Mouse (Mus musculus): ENCODE measurements at regions not wholly inside any gene's neighbourhood (a gene's known extent, or its start where the extent isn't known, plus 50 kb on each side); places are given as distances from the start of the nearest gene placed in this dataset.

DNA sequence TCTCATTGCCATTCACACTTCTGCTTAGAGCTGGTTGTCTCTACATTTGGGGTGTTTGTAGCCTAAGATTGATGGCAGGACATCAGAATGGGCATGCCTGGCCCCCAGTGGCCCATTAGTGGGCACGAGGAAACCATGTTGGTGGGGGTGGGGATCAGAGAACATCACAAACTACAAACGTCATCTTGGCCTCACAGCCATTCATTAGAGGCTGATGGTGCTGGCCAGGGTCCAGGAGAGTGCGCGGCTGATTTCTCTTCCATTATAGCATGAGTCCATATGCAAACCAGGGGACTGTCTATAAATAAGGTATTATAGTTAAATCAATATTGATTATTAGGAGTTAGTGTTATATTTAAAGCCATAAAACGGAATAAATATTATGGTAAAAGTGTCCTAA, 67.9 kb downstream of the 3100002H09Rik start:
- no peak for DNase-seq

DNA sequence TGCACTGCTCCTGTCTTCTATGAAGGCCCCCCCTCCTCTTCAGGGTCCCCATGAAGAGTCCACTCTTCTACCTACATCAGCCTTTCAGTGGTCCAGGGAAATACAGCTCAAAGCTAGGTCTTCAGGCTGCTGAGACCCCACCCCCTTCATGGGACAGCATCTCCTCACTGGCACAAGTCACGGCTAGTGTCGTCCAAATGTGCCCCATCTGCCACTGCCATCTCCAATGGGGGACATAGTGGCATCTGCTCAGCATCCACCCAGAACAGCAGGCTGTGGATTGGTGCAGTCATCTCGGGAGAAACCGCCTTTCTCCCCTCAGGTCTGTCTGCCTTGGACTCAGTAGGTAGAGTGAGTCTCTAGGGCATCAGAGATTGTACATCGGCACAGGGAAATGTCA, 72.1 kb downstream of the 3100002H09Rik start:
- no peak for DNase-seq

DNA sequence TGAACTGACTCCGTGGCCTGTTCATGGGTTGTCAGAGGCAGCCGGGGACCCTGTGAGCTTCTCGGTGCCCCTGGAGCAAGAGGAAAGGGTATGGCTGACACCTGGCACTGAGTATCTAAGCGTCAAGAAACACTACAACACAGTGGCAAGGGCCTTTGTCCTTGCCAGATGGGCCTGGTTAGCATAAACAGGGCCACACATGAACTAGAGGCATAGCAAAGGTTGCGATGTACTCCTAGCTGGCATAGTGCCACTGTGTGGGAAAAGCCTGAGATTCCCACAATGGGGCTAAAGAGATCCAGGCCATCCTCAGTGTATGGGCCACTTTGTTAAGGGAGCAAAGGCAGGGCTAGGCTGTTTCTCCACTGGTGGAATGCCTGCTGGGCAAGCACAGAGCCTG, 72.9 kb downstream of the 3100002H09Rik start:
- no peak for DNase-seq

DNA sequence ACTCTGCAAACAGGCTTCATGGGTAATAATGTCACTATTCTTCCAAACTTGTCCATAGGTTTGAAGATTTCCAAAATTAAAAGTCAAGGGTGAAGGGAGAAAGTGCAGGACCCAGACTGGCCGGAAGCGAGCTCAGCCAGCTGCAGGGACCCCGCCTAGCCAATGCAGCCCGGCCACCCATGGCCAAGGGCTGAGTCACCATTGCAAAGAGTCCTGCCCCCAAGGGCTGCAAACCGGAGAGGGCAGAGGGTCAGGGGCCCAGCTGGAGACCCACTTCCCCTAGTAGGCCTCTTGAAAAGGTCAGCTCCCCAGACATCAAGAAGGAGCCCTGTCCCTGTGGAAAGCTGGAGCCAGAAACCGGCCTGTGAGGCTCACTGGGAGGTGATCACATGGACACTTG, 77.0 kb downstream of the 3100002H09Rik start:
- no peak for DNase-seq

DNA sequence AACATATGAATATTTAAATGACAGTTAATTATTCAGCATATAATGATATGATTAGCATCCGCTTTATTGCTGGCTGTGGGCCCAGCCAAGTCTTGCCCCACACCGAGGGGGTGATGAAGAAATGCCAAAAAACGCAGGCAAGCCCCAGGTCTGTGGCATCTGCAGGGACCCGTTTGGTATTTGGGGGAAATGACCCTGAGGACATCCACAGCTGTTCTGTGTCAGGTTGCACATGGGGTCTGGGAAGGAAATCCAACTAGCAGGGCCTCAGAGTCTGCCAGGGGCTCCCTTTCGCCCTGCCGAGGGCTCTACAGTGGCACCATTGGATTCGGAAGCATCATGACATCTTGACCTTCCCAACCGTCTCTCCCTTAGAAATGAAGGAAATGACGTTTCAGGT, 80.0 kb downstream of the 3100002H09Rik start:
- DNase-seq = no peak

DNA sequence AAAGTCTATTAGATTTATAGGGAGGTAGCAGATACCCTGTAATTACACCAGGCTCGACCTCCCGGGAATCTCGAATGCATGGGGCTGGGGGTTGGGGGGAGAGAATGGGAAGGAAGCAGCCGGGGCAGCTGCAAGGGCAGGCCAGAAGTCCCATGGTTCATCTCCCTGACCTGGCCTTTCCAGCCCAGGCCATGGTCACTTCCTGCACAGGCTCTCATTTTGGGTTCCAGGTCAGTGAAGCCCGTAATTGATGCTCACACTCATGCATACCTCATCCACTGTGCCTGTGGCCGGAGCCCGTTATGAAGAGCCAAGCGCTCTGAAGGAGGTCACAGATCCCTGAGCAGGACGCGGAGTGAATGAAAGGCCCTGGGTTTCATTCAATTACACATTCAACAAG, 83.8 kb downstream of the 3100002H09Rik start:
- DNase-seq = no peak

DNA sequence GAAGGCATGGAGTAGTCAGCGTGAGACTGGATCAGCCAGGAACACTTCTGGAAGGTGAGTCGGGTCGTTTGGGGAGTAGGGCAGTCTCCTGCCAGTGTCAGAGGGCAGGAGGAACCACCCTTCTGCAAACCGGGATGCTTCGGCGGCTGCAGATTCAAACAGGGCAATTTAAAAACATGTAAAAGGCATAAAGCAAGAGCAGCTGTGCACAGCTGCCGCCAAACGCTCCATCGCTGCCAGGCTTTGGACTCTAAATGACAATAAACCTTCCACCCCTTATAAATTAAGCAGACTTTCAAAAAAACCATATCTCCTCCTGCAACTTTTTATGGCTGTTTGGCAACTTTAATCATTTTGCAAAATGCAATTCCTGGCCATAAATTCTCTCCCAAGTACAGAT, 84.2 kb downstream of the 3100002H09Rik start:
- no peak for DNase-seq

DNA sequence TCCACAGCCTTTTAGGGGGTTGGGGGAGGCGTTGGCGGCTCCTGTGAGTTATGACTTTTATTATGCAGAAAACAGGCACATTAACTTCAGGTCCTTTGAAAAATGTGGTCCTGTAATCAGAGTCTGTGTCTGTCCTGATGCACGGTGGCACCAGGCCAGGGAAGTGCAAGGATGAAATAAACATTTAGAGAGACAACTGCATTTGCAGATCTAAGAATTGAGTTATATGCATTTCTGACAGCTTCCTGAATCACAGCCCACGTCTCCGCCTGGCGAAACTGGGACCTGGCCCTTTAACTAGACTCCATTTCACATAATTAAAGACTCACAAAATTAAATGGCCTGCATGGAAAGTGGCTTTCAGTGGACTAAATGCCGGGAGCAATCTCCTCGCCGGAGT, 90.3 kb downstream of the 3100002H09Rik start:
- DNase-seq = no peak

DNA sequence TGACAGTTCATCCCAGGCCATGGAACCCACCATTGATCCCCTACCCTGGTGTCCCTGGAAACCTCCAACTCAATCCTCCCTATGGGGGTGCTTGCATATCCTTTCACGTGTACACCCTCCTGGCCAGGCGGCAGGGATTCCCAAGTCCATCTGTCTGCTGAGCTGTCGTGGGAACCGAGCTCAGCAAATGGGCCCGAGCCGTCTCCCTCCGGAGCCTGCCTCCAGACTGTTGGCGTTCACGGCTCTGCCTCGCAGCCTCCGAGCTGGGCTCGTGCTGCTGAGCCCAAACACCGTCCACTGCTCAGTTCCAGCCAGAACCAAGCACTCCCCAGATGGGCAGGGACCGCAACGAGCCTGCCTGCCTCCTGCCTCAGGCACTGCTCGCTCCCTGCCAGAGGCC, 98.8 kb downstream of the 3100002H09Rik start:
- peak; percentile 54 for DNase-seq

DNA sequence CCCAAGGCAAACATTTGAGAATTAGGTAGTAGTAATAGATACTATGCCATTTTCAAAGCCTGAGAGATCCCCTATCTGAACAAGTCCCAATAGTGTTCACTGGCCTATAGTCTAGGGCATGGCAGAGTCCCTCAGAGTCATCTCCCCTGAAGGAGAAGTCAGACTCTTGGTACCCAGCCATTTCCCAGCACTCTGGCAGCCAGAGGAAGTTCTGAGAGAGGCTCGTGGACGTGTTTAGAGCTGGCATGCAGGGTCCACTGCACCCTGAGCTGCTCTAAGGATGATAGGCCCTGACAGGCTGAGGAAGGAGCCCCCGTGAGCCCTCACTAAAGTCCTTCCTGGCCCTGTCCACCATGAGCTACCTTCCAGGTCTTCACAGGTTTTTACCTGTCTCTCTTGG, 99.8 kb downstream of the 3100002H09Rik start:
- DNase-seq = no peak

DNA sequence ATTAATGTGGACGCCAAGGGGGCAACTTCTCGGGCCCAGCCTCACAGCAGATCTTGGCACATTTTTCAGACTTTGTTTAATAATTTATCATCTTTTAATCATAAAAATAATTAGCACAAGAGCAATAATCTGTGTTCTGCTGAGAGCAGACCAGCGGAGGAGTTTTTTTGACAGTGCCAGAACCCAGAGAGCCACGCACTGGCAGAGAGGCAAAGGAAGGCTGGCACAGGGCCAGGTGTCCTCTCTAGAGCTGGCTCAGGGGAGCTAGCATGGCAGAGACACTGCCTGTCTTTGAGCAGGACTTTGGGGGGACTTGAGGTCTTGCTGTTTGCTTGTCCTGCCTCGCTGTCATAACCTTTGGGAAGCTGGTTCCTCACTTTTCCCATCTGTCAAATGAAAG, 100.9 kb downstream of the 3100002H09Rik start:
- peak; percentile 72 for DNase-seq

DNA sequence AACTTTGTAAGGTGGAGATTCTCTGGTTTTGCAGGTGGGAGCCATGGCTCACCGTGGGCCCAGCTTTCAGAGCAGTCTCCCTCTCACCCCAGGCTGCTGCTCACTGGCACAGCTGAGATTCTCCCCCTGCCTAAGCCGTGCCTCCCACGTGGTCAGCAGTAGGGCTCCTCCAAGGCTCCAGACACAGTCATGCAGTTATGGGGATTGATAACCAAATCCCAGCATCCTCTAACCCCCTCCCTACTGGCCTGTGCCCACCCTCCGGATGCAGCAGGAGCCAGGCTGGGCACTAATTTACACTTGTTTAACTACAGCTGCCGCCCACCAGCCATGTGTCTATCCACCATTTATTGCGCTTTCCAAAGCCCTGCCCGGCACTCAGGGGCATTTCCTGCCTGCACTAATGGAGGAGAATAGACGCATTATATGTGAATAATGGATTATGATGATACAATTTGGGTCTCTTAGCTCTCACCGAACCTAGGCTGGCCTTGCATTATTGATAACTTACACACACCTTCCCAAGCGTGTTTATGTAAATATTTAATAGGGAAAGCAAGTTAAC, 104.4 kb downstream of the 3100002H09Rik start:
- no peak for DNase-seq

DNA sequence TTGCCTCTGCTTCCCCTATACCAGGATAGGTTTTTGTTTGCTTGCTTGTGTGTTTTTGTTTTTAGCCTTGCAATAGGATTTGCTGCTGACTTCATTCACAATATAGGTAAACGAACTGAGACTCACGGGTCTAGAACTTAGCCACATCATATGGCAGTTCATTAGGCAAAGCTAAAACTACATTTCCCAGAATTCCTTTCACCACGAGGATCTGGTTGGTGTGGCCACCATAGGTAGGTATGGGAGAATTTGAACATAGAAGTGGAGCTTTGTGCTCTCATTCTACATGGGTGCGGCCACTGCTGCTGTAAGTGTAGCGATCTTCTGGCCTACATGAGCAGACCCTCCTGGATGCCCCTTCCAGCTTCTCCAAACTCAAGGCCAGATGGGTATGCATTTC, 108.8 kb downstream of the 3100002H09Rik start:
- no peak for DNase-seq

DNA sequence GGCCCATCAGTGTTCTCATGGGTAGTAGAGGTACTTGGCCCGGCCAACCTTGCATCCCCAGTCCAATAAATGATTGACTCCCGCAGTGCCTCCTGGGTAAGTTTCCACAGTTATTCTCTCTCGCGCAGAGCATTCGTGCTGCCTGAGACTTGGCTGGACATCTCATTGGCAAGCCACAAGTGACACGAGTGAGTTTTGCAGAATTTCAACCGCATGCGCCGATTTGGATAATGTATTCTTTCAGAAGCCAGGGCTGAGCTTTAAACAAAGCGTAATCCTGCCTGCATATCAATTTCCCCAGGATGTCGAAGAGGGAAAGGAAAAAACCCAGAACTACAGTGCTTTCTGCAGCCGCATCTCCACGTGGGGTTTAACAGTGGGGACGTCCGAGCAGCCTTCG, 112.6 kb downstream of the 3100002H09Rik start:
- DNase-seq = no peak

DNA sequence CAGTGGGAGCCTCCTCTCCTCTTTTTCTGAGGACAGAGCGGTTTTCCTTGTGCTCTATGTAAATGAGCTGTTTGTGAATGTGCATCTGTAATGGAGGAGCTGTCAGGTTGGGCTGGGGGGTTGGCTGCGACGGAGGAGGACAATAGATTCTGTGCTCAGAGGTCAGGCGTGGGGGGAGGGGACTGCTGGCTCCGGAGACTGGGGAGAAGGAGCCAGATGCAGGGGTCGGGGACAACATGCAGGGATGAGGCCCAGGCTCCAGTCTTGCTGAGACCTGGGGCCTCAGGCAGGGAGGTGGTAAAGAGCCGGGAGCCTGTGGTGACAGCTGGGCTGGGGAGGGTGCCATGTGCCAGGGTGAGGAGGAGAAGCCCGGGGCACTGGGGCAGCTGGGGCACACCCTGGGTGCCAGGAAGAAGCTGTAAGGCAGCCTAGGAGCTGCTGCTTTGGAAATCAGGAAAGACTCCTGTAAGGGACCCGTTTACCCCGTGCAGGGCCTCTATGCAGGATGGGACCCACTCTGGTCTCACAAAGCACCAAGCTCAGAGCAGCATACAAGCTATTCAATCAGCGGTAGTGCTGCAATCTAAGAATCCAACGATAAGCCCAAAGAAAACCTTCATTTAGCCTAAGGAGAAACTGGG, 124.5 kb downstream of the 3100002H09Rik start:
- DNase-seq = no peak

DNA sequence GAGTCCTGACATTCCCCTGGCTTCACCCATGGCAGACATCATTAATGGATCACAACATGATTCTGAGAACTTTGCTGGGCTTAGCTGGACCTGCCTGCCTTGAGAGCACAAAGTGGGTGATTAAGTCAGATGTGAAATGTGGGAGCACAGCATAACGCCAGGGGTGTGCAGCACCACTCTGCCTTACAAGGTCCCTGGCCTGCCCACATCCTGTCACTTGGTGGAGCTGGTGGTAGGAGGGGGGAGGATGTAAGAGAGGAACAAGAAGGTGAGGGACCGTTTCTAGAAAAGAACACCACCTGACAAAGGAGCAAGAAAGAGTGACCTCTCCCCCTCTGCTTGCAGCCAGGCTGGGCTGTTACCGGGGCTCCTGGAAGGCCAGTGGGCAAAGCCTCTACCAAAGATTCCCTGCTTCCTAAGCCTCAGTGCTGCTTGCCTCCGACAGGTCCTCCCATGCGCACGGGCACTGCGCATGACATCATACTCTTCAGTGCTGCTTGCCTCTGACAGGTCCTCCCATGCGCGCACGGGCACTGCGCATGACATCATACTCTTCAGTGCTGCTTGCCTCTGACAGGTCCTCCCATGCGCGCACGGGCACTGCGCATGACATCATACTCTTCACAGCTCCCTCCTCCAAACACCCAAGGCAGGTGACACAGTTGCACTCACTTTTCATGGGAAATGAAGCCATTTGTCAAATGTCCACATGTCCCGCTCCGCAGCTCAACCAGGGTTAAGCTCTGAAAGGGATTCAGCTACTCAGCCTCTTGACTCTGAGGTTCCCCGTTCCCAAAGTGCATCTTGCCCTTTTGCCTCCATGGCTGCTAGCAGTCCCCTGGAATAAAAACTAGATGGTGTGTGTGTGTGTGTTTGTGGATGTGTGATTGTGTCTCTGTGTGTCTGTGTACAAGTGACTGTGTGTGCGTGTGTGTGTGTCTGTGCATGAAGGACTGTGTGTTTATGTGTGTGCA, 125.7 kb downstream of the 3100002H09Rik start:
- no peak for DNase-seq

DNA sequence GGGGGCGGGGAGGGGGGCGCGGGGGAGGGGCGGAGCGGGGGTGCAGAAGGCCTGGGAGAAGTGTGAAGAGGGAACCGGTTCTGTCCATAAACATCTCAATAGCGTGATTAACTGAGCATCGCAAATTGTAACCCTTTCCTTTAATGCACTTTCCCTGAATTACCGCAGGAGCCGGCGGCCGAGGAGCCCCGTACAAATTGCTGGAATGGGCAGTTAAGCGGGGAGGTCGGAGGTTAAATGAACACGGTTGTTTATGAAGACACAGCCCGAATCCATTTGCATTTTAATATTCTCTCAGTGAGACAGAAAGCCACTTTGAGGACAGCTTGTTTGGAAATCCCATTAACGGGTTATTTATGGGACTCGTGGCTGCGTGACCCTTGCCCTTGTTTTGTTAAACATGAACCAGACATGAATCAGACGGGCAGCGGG, 132.7 kb downstream of the 3100002H09Rik start:
- no peak for DNase-seq

DNA sequence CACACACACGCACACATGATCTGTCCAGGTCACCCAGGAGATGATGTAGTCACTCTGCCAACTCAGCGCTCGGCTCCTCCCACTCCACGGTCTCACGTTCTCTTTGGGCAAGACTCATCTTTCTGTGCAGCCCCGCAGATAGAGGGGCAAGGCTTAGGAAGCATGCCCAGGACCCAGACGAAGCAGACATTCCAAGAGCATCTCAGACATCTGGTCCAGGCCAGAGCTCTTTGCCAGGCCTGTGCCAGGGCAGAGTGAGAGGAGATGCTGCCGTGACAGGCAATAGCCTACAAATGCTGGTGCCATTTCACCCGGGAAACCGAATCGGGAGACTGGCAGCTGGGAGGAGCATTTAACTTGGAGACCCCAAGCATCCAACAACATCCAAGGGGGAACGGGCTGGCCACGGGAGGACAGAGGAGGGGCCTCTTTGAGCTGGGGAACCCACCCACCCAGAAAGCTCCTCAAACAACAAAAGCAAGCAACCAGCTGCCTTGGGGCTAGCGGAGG, 133.2 kb downstream of the 3100002H09Rik start:
- DNase-seq = peak; percentile 11

DNA sequence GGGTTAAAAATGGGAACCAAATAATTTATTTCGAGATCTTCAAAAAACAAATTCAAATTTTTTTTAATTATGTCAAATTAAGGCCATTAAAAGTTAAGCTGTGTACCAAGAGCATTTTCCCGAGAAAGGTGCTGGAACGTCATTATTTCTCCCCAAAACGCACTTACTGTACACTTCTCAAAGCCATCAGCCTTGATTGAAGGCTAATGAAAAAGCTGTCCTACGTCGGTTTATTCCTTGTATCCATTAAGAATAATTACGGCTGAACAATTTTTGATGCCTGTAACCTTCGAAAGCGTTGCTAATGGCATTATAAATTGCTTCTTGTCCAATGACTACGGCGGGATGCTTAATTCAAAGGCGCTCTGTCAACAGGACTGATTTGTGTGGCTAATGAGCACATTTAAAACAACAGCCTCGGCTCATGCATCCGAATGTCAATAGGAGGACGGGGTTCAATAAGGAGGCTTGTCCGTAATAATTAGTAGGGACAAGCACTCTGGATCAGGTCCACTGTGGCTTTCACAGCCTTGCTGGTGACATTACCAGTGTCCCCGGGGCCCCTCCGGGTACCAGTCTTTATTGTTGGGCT, 145.3 kb downstream of the 3100002H09Rik start:
- DNase-seq = no peak

DNA sequence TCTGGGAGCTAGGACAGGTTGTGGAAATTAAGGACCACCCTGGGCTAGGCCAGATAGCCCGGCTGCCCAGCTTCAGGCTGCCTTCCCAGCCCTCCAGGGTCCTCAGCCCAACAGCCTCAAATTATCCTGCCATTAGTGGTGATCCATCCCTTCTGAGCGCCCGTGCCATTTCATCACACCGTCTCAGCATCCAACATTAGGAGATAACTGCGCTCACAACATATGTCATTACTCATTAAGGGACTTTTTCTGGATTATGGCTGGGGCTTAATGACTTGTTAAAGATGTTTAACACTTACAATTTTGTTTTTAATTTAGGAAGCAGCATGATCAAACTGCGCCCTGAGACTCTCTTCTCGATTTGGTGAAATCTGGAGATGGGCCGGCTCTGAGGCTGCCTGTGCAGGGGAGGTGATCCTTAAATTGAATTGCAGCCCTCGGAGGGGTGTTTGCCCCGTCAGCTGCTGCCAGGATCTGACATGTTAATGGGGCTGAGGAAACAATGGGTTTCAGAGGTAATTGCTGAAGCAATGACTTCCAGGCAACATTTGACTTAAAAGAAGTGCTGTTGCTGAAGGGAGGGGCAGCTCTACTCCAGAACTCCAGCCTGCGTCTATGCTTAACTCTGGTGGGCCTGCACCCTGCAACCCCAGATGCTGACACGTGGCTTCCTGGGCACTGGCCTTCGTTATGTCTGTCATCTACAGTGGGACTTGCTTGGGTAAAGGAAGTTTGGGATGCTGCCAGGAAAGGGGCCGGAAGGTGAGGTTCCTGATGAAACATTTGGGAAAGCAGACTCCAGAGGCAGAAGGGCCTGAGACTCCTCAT, 154.9 kb downstream of the 3100002H09Rik start:
- DNase-seq = no peak

DNA sequence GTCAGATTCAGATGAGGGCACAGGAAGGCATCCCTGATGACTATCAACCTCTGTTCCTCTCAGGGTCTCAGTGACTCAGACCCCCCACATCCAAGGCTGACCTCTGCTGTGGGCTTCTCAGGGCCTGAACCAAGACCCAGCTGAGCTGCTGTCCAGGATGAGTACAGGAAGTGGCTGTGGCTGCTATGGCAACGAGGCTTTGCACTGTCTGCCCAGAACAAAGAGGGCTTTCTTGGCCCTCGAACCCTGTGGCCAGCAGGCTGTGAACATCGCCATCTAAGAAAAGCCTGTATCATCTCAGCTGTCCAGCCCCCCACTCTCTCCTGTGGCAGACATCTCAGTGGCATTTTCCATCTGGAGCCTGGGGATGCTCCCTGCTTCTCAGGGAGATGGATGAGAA, 159.5 kb downstream of the 3100002H09Rik start:
- DNase-seq = no peak

DNA sequence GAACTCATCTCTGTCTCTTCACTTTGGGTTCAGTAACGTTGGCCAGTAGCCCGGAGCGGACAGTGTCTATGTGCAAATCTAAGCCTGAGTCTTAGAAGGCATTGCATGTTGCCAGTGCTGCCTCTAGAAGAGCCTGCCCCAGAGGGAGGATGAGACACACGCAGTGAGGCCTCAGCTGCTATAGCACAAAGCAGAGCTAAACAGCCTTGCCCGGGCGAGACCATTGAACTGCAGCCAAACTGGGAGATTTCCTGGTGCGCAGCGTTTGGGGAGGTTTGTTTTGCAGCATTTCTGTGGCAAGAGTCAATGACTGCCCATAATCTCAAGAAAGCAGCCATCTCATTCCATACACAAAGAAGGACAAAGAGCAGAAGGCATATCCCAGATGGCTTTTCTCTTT, 164.0 kb downstream of the 3100002H09Rik start:
- no peak for DNase-seq

Measured in right cerebral cortex, postnatal 14 days (tissue).